9 mouse cellular contexts compared by ENCODE assay signal in genomic region chr13:52476222-52476621, GRCm38 (mm10). TPM values are rescaled to one million over a fixed set of nuclear protein-coding genes. Genes with fewer than 3 reads are reported as not detected.
A peak's percentile ranks its signal among the peaks of the same experiment; 100 is the strongest.
DNase-seq lines count a peak whose midpoint lies in the region; ATAC-seq and TF ChIP-seq lines count a peak whose summit lies in the region.
"Had no signal": no experiment of that assay in that cellular context is flagged by ENCODE, and none has a peak within 500 bp of the region (broad histone marks: within the 10 kb centered on the region; RNA-seq: fewer than 3 reads in every experiment).

No protein-coding gene starts in this region.

- no peak overlapping the region for H3K4me2 ChIP-seq in kidney, postnatal 0 days (ENCODE audit: low read length)
- H3K4me2 ChIP-seq in kidney, embryonic 14.5 days (replicated peaks; ENCODE audit: low read depth, low read length): no peak overlapping the region
- H3K4me2 ChIP-seq in liver, embryonic 13.5 days: no peak overlapping the region
- H3K4me2 ChIP-seq: heart, embryonic 11.5 days had no signal

- WGBS in kidney, postnatal 0 days: 63% methylated on average over 3 of the region's 3 CpGs
- WGBS in kidney, embryonic 14.5 days: 49% methylated on average over 3 of the region's 3 CpGs
- 44% methylated on average over 3 of the region's 3 CpGs for WGBS in liver, embryonic 13.5 days (ENCODE audit: insufficient replicate concordance)

- H3K9me3 ChIP-seq in kidney, postnatal 0 days (replicated peaks; ENCODE audit: low read length): no peaks in the 10 kb centered on the region
- no peaks in the 10 kb centered on the region for H3K9me3 ChIP-seq in kidney, embryonic 14.5 days (ENCODE audit: control insufficient read depth, low read length)
- H3K9me3 ChIP-seq in ES-E14 (ENCODE audit: control insufficient read depth, insufficient read depth, low read depth, low read length): no peaks in the 10 kb centered on the region
- H3K9me3 ChIP-seq in liver, embryonic 13.5 days (replicated peaks): no peaks in the 10 kb centered on the region

- H3K27me3 ChIP-seq in kidney, postnatal 0 days (ENCODE audit: insufficient read depth, low read length): no peaks in the 10 kb centered on the region
- no peaks in the 10 kb centered on the region for H3K27me3 ChIP-seq in kidney, embryonic 14.5 days (ENCODE audit: control insufficient read depth, insufficient read depth, low read length)
- no peaks in the 10 kb centered on the region for H3K27me3 ChIP-seq in liver, embryonic 13.5 days

- no peaks in the 10 kb centered on the region for H3K4me1 ChIP-seq in kidney, postnatal 0 days (replicated peaks; ENCODE audit: insufficient read depth, low read length)
- no peaks in the 10 kb centered on the region for H3K4me1 ChIP-seq in kidney, embryonic 14.5 days (ENCODE audit: control insufficient read depth, insufficient read depth, low read length)
- H3K4me1 ChIP-seq in ES-E14 (ENCODE audit: control insufficient read depth in 2 of 2, insufficient read depth in 2 of 2, low read length in 2 of 2, poor library complexity in 1 of 2): no peaks in the 10 kb centered on the region
- no peaks in the 10 kb centered on the region for H3K4me1 ChIP-seq in liver, embryonic 13.5 days (replicated peaks)

- TF ChIP-seq CTCF in kidney, postnatal 0 days (IDR thresholded peaks at IDR 0.05; ENCODE audit: low read depth): peak; percentile 52; the same call in 1 of the 2 replicates

- in situ Hi-C loops in ES-E14 (cut with MboI; ENCODE audit: low sequenced_read_pairs in 2 of 2, unreplicated experiment in 2 of 2): no loop called here

- H3K27ac ChIP-seq in kidney, postnatal 0 days: no peak overlapping the region
- no peak overlapping the region for H3K27ac ChIP-seq in kidney, embryonic 14.5 days (ENCODE audit: low read depth, low read length)
- no peak overlapping the region for H3K27ac ChIP-seq in ES-E14 (ENCODE audit: insufficient read depth, low read depth, low read length, poor library complexity, severe bottlenecking)
- no peak overlapping the region for H3K27ac ChIP-seq in liver, embryonic 13.5 days

- ATAC-seq in kidney, postnatal 0 days (replicated peaks; ENCODE audit: low FRiP score, low read depth): no peak
- ATAC-seq in kidney, embryonic 14.5 days (ENCODE audit: low FRiP score, low TSS enrichment): no peak
- ATAC-seq in liver, embryonic 13.5 days (ENCODE audit: low read depth): no peak

- no peak for DNase-seq in kidney, postnatal 0 days (ENCODE audit: low spot score)
- DNase-seq in B cell, adult 2 months: peak; percentile 41 to 47
- DNase-seq in ES-E14 (ENCODE audit: low read depth, low spot score): peak; percentile 44
- DNase-seq in liver, embryonic 13.5 days: peak; percentile 1
- DNase-seq in frontal cortex, postnatal 25 days (ENCODE audit: low spot score in 2 of 2): no peak
- DNase-seq in left cerebral cortex, adult 11 months (ENCODE audit: low spot score): no peak
- DNase-seq in ovary, postnatal 14 days (ENCODE audit: low spot score): no peak

- no peak overlapping the region for H3K4me3 ChIP-seq in kidney, postnatal 0 days (replicated peaks; ENCODE audit: low read depth, low read length)
- no peak overlapping the region for H3K4me3 ChIP-seq in kidney, embryonic 14.5 days (ENCODE audit: low read length)
- H3K4me3 ChIP-seq in ES-E14 (ENCODE audit: insufficient read depth in 1 of 2, low read depth in 1 of 2, low read length in 2 of 2, poor library complexity in 1 of 2, severe bottlenecking in 1 of 2): no peak overlapping the region
- no peak overlapping the region for H3K4me3 ChIP-seq in liver, embryonic 13.5 days (replicated peaks)

- no peaks in the 10 kb centered on the region for H3K36me3 ChIP-seq in kidney, postnatal 0 days (ENCODE audit: insufficient read depth, low read length)
- H3K36me3 ChIP-seq in kidney, embryonic 14.5 days (ENCODE audit: control insufficient read depth, insufficient read depth, low read length): no peaks in the 10 kb centered on the region
- no peaks in the 10 kb centered on the region for H3K36me3 ChIP-seq in ES-E14 (ENCODE audit: control insufficient read depth, insufficient read depth, low read length, poor library complexity, severe bottlenecking)
- H3K36me3 ChIP-seq in liver, embryonic 13.5 days: no peaks in the 10 kb centered on the region

- no peak overlapping the region for H3K9ac ChIP-seq in kidney, postnatal 0 days (ENCODE audit: low read depth, low read length)
- no peak overlapping the region for H3K9ac ChIP-seq in kidney, embryonic 14.5 days (ENCODE audit: low read depth, low read length)
- no peak overlapping the region for H3K9ac ChIP-seq in ES-E14 (ENCODE audit: insufficient read depth, low read depth, low read length, poor library complexity, severe bottlenecking)
- no peak overlapping the region for H3K9ac ChIP-seq in liver, embryonic 13.5 days

TF ChIP-seq in ES-E14, 5 proteins besides CTCF, POLR2A, EP300 and RAD21:
- peak; percentile 26; the same call in 1 of the 2 replicates for TF ChIP-seq ZC3H11A (IDR thresholded peaks at IDR 0.05; ENCODE audit: borderline replicate concordance, low read depth, low read length)
- no peak for TF ChIP-seq CHD2 (IDR thresholded peaks at IDR 0.05; ENCODE audit: low read depth, low read length)

RNA-seq across cellular contexts. Expression of gene Diras2, which starts 54.9 kb away (rescaled TPM):
- polyA plus RNA-seq in kidney, postnatal 0 days (2015; fragmentation: Nextera tagmentation; extraction: Ambion mirVana): 0.04 and 0.08 TPM in 2 replicates
- 0.18 and 0.23 TPM in 2 replicates for polyA plus RNA-seq in kidney, embryonic 14.5 days (2014; fragmentation: Nextera tagmentation; extraction: Ambion mirVana)
- 0.58 and 0.76 TPM in 2 replicates for total RNA-seq in ES-E14 (2012; rRNA removed)
- 0.02 and 0.09 TPM in 2 replicates for polyA plus RNA-seq in liver, embryonic 13.5 days (2015; fragmentation: Nextera tagmentation; extraction: Ambion mirVana)

Comparison
In these comparisons a context has a peak if more than half of its experiments do, and no peak if none do; other contexts are left out.
1. DNase-seq: peak in B cell, adult 2 months (2 of 2), ES-E14 (single experiment) and liver, embryonic 13.5 days (single experiment); none in kidney, postnatal 0 days (single experiment), frontal cortex, postnatal 25 days (0 of 2), left cerebral cortex, adult 11 months (single experiment) and ovary, postnatal 14 days (single experiment).